Mouse (Mus musculus) frontal cortex, postnatal 25 days (tissue): ENCODE data around the gene Zc3h10.
"Not testable (repeated sequence)": the region's sequence is repeated elsewhere in the genome, so short reads cannot be mapped to it uniquely, and the experiment has no call there.

ENCODE experiments used
- DNase-seq, 2 experiments: peaks; one replicate each; pipeline ENCODE4 v3.0.0; 2022; ENCODE audit warnings: low spot score in 2 of 2

Gene Zc3h10

GRCm38 (mm10) chr10:128497134-128497737 lies 50.3 kb downstream of the Zc3h10 start:
- no peak for DNase-seq

GRCm38 (mm10) chr10:128496509-128497077 lies 51.0 kb downstream of the Zc3h10 start:
- no peak for DNase-seq

- no peak for DNase-seq
Observed at GRCm38 (mm10) chr10:128495903-128496302, 51.7 kb downstream of the Zc3h10 start.

- DNase-seq = no peak
Observed at GRCm38 (mm10) chr10:128495270-128495669, 52.3 kb downstream of the Zc3h10 start.

- DNase-seq = no peak
Observed at GRCm38 (mm10) chr10:128494667-128495245, 52.8 kb downstream of the Zc3h10 start.

GRCm38 (mm10) chr10:128493695-128494666 lies 53.6 kb downstream of the Zc3h10 start, which contains the start of gene Myl6:
Gene Myl6 (minus strand): TSS chr10:128494145.
- DNase-seq = peak; percentile 97 to 99

GRCm38 (mm10) chr10:128493319-128493694 lies 54.3 kb downstream of the Zc3h10 start:
- DNase-seq = peak in 1 of 2 experiments; percentile 30

- peak in 1 of 2 experiments; percentile 57 for DNase-seq
Observed at GRCm38 (mm10) chr10:128492633-128493311, 54.8 kb downstream of the Zc3h10 start.

GRCm38 (mm10) chr10:128492051-128492450 lies 55.5 kb downstream of the Zc3h10 start:
- DNase-seq = not testable (repeated sequence)
